In the genomic region with DNA sequence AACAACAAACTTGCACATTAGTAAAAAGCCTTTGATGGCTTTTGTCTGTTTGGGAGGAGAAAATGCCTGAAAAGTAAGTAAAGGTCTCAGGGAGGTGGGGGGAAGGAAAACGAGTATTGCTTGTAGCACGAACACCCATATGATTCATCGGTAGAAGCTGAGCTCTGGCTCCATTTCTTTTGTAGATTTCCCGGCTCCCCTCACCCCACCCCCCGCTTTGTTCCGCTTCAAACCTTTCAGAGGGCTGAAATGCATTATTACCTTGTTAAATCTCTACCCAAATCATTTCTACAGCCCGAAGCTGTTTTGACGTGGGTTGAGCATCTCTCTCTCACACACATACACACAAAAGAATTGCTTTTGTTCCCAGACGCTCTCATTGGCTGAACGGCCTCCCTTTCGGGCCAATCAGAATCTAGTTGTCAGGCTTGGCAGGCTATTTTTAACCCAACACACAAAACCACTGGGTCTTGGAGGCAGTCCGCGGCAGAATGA, we compare ENCODE assay signal across 8 mouse cellular contexts.
DNase-seq lines count a peak whose midpoint lies in the region; ATAC-seq lines count a peak whose summit lies in the region.

No protein-coding gene starts in this region.

- peak overlapping the region; percentile 97 for H3K27ac ChIP-seq in forebrain, embryonic 12.5 days
- peak overlapping the region; percentile 93 for H3K27ac ChIP-seq in heart, embryonic 16.5 days (ENCODE audit: low read length)
- H3K27ac ChIP-seq in liver, embryonic 13.5 days = no peak overlapping the region
- peak overlapping the region; percentile 96 for H3K27ac ChIP-seq in stomach, embryonic 14.5 days (ENCODE audit: low read length)

- no peaks in the 10 kb centered on the region for H3K36me3 ChIP-seq in forebrain, embryonic 12.5 days (replicated peaks)
- no peaks in the 10 kb centered on the region for H3K36me3 ChIP-seq in heart, embryonic 16.5 days (ENCODE audit: control insufficient read depth, insufficient read depth)
- H3K36me3 ChIP-seq in liver, embryonic 13.5 days = no peaks in the 10 kb centered on the region
- H3K36me3 ChIP-seq in stomach, embryonic 14.5 days (ENCODE audit: control insufficient read depth, insufficient read depth, low read length) = no peaks in the 10 kb centered on the region

- peak overlapping the region; percentile 58 for H3K9ac ChIP-seq in forebrain, embryonic 12.5 days
- peak overlapping the region; percentile 76 for H3K9ac ChIP-seq in heart, embryonic 16.5 days (ENCODE audit: low read length)
- H3K9ac ChIP-seq in liver, embryonic 13.5 days = no peak overlapping the region
- H3K9ac ChIP-seq in stomach, embryonic 14.5 days (replicated peaks; ENCODE audit: low read depth, low read length) = peak overlapping the region; percentile 59

- H3K4me3 ChIP-seq in forebrain, embryonic 12.5 days (replicated peaks) = peak overlapping the region; percentile 43
- H3K4me3 ChIP-seq in heart, embryonic 16.5 days (ENCODE audit: low read length) = peak overlapping the region; percentile 62
- H3K4me3 ChIP-seq in liver, embryonic 13.5 days (replicated peaks) = peak overlapping the region; percentile 51
- peak overlapping the region; percentile 36 for H3K4me3 ChIP-seq in stomach, embryonic 14.5 days (ENCODE audit: low read depth, low read length)

- WGBS in forebrain, embryonic 12.5 days = under 1% methylated on average over 13 of the region's 13 CpGs
- under 1% methylated on average over 13 of the region's 13 CpGs for whole genome bisulfite sequencing in heart, embryonic 16.5 days
- WGBS in liver, embryonic 13.5 days (ENCODE audit: insufficient replicate concordance) = 1% methylated on average over 13 of the region's 13 CpGs
- 2% methylated on average over 13 of the region's 13 CpGs for WGBS in stomach, embryonic 14.5 days

- H3K9me3 ChIP-seq in forebrain, embryonic 12.5 days = no peaks in the 10 kb centered on the region
- no peaks in the 10 kb centered on the region for H3K9me3 ChIP-seq in heart, embryonic 16.5 days (replicated peaks; ENCODE audit: control insufficient read depth, low read length)
- no peaks in the 10 kb centered on the region for H3K9me3 ChIP-seq in liver, embryonic 13.5 days (replicated peaks)
- H3K9me3 ChIP-seq in stomach, embryonic 14.5 days (ENCODE audit: control insufficient read depth, low read depth, low read length) = no peaks in the 10 kb centered on the region

- ATAC-seq in CD4-positive, CD25-positive, alpha-beta regulatory T cell, adult 4 months = peak; percentile 90
- peak; percentile 96 for ATAC-seq in forebrain, embryonic 12.5 days (ENCODE audit: low FRiP score)
- peak; percentile 93 for ATAC-seq in heart, embryonic 16.5 days (replicated peaks; ENCODE audit: extremely low read depth, insufficient read depth, low FRiP score)
- peak; percentile 86 for ATAC-seq in liver, embryonic 13.5 days (ENCODE audit: low read depth)
- ATAC-seq in stomach, embryonic 14.5 days (ENCODE audit: insufficient number of reproducible peaks, insufficient read depth, low FRiP score, low read depth) = peak; percentile 88

- peaks cover 7% of the 10 kb centered on the region; the same call in 1 of the 2 replicates for H3K4me1 ChIP-seq in forebrain, embryonic 12.5 days
- peaks cover 3% of the 10 kb centered on the region for H3K4me1 ChIP-seq in heart, embryonic 16.5 days (ENCODE audit: control insufficient read depth, insufficient read depth, low read length)
- no peaks in the 10 kb centered on the region for H3K4me1 ChIP-seq in liver, embryonic 13.5 days (replicated peaks)
- H3K4me1 ChIP-seq in stomach, embryonic 14.5 days (ENCODE audit: control insufficient read depth, insufficient read depth, low read length) = 0 out of 2 replicates have a peak, but pooled peaks cover 4% of the 10 kb centered on the region

- peak overlapping the region; percentile 59 for H3K4me2 ChIP-seq in forebrain, embryonic 12.5 days
- peak overlapping the region; percentile 82 for H3K4me2 ChIP-seq in heart, embryonic 16.5 days (ENCODE audit: low read depth, low read length)
- H3K4me2 ChIP-seq in liver, embryonic 13.5 days = peak overlapping the region; percentile 67
- H3K4me2 ChIP-seq in stomach, embryonic 14.5 days (replicated peaks; ENCODE audit: low read depth, low read length) = peak overlapping the region; percentile 58

- DNase-seq in c-Kit-positive CD71-positive TER-119-positive erythroid progenitor cells, embryonic 14.5 days (ENCODE audit: low spot score) = peak; percentile 63
- peak; percentile 83 to 87 for DNase-seq in kidney, postnatal 25 days
- DNase-seq in liver, embryonic 13.5 days = peak; percentile 55
- peak; percentile 74 to 81 for DNase-seq in natural killer cell, adult 2 months (ENCODE audit: low spot score in 2 of 2)

- H3K27me3 ChIP-seq in forebrain, embryonic 12.5 days = no peaks in the 10 kb centered on the region
- H3K27me3 ChIP-seq in heart, embryonic 16.5 days (ENCODE audit: control insufficient read depth, insufficient read depth, low read length) = no peaks in the 10 kb centered on the region
- H3K27me3 ChIP-seq in liver, embryonic 13.5 days = no peaks in the 10 kb centered on the region
- no peaks in the 10 kb centered on the region for H3K27me3 ChIP-seq in stomach, embryonic 14.5 days (ENCODE audit: control insufficient read depth, insufficient read depth, low read length)
